Mouse (Mus musculus) limb, embryonic 12.5 days (tissue): Measurements from ENCODE around the gene Igsf21. TPM values are rescaled to one million over a fixed set of nuclear protein-coding genes. Genes with fewer than 3 reads are reported as not detected.

ENCODE experiments used
- ATAC-seq: fragments of 200-750 bp; cut with Nextera tagmentation; 2 replicates; pipeline ENCODE4 v1.8.0; 2017; ENCODE audit warnings: low read depth, moderate TSS enrichment; ENCODE audit not compliant: insufficient number of reproducible peaks, insufficient read depth, low FRiP score, low TSS enrichment
- H3K27ac ChIP-seq: fragments of 300-500 bp; sonication (generic); 2 replicates; pipeline ENCODE4 v1.5.1; 2016; ENCODE audit warnings: mild to moderate bottlenecking, moderate library complexity
- H3K27me3 ChIP-seq: fragments of 300-500 bp; sonication (generic); 2 replicates; pipeline ENCODE4 v1.6.1; 2016; ENCODE audit warnings: mild to moderate bottlenecking, moderate library complexity
- H3K36me3 ChIP-seq: fragments of 300-500 bp; sonication (generic); 2 replicates; pipeline ENCODE4 v1.6.1; 2016; ENCODE audit warnings: mild to moderate bottlenecking, moderate library complexity
- H3K4me1 ChIP-seq: fragments of 300-500 bp; sonication (generic); replicated peaks from 2 replicates; pipeline ENCODE4 v1.6.1; 2016
- H3K4me2 ChIP-seq: fragments of 300-500 bp; sonication (generic); 2 replicates; pipeline ENCODE4 v1.6.1; 2016; ENCODE audit warnings: mild to moderate bottlenecking, moderate library complexity
- H3K4me3 ChIP-seq: fragments of 300-500 bp; sonication (generic); replicated peaks from 2 replicates; pipeline ENCODE4 v1.5.1; 2016; ENCODE audit warnings: mild to moderate bottlenecking
- H3K9ac ChIP-seq: fragments of 300-500 bp; sonication (generic); replicated peaks from 2 replicates; pipeline ENCODE4 v1.6.1; 2016; ENCODE audit warnings: mild to moderate bottlenecking, moderate library complexity
- H3K9me3 ChIP-seq: fragments of 300-500 bp; sonication (generic); 2 replicates; pipeline ENCODE4 v1.6.1; 2016; ENCODE audit warnings: mild to moderate bottlenecking, moderate library complexity
- WGBS: fragments of 180-500 bp; shearing (Covaris S2); methylation state at CpG from one replicate; pipeline ENCODE4 v1.1.7; 2016; 5-methylcytosine and 5-hydroxymethylcytosine counted together
- polyA plus RNA-seq: library from polyadenylated mRNA; unstranded; fragments of >200 nt; fragmentation: Nextera tagmentation; extraction: Ambion mirVana; gene quantifications from 2 replicates; pipeline ENCODE4 v1.2.1, GENCODE M21; 2016

The Igsf21 gene
- polyA plus RNA-seq, 1 experiment from 2014 or later, result not detected

DNA sequence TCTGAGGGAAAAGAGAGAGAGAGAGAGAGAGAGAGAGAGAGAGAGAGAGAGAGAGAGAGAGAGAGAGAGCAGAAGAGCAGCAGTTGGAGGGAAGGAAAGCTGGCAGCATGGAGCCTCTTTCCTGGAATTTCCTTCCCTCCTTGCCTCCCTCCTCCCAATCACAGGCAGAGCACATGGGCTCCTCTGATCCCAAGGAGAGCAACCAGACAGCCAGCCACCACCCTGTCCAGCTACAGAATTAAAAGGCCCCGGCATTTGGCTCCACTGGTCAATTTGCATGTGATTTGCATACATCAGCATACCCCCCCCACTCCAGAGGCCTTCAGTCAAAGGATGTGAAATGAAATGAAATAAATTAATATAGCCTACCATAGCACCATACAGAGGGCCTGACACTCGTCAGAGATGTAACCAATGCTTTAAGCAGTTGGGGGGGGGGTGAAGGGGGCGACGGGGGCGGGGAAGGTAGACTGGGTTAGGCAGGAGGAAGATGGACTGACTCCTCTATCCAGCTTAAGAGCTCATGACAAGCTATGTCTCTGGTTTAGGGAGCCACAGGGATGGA is 91.6 kb downstream of the Igsf21 start:
- no peak overlapping the region for H3K27ac ChIP-seq
- H3K27me3 ChIP-seq, result peaks cover 3% of the 10 kb centered on the region; the same call in 1 of the 2 replicates
- WGBS, result 52% methylated on average over 5 of the region's 5 CpGs
- H3K4me3 ChIP-seq, result no peak overlapping the region
- H3K36me3 ChIP-seq, result no peaks in the 10 kb centered on the region
- no peaks in the 10 kb centered on the region for H3K4me1 ChIP-seq
- no peaks in the 10 kb centered on the region for H3K9me3 ChIP-seq
- H3K4me2 ChIP-seq, result no peak overlapping the region
- H3K9ac ChIP-seq, result no peak overlapping the region
- no peak for ATAC-seq

GRCm38 (mm10) chr4:140154484-140154883 is 92.1 kb downstream of the Igsf21 start:
- WGBS, result 57% methylated on average over 5 of the region's 5 CpGs
- Histone ChIP-seq H3K36me3 (no peaks in the 10 kb centered on the region), H3K4me1 (no peaks in the 10 kb centered on the region), H3K27me3 (peaks cover 3% of the 10 kb centered on the region; the same call in 1 of the 2 replicates), H3K4me3 (no peak overlapping the region), H3K9ac (no peak overlapping the region), H3K27ac (no peak overlapping the region), H3K4me2 (no peak overlapping the region), H3K9me3 (no peaks in the 10 kb centered on the region)
- ATAC-seq, result no peak

DNA sequence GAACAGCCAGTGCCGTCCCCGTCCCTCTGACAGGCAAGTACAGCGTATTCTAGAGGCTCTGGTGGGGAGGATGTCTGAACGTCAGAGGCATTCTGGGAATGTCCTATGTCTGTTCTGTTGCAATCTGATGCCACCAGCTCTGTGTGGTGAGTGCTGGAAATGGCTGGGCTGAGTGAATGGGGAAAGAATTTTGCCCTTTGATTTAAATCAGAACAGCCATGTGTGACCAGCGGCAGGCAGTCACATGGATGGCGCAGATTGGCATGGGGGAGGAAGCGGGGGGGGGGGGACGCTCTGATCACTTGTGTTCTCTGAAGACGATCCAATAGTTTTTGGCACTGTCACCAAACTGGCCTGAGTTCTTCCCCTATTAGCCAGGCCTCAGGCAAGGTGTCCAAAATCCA is 92.9 kb downstream of the Igsf21 start:
- Histone ChIP-seq H3K4me2 (no peak overlapping the region), H3K9me3 (no peaks in the 10 kb centered on the region), H3K27ac (no peak overlapping the region), H3K4me1 (no peaks in the 10 kb centered on the region), H3K36me3 (no peaks in the 10 kb centered on the region), H3K9ac (no peak overlapping the region), H3K27me3 (peaks cover 3% of the 10 kb centered on the region; the same call in 1 of the 2 replicates), H3K4me3 (no peak overlapping the region)
- ATAC-seq, result no peak
- WGBS, result 68% methylated on average over 9 of the region's 9 CpGs

DNA sequence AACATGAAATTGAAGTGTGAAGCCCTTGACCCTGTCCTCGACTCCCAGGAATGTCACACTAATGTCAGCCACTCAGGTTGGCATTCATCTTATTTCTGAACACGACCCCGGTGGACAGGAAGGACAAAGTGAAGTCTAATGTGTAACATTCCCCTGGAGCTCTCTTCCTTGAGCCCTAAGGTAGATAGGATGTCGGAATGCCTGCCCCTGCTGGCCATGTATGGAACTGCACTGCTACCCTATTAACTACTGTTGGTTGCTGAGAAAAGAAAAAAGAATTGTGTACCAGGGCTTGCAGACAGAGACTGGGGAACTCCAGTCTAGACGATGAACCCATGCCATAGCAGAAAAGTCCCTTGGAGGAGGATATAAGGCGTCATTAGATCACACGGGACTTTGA is 93.5 kb downstream of the Igsf21 start:
- peaks cover 3% of the 10 kb centered on the region; the same call in 1 of the 2 replicates for H3K27me3 ChIP-seq
- no peak overlapping the region for H3K27ac ChIP-seq
- H3K9ac ChIP-seq, result no peak overlapping the region
- no peaks in the 10 kb centered on the region for H3K36me3 ChIP-seq
- WGBS, result 34% methylated on average over 7 of the region's 7 CpGs
- no peaks in the 10 kb centered on the region for H3K9me3 ChIP-seq
- no peak overlapping the region for H3K4me2 ChIP-seq
- ATAC-seq, result no peak
- no peaks in the 10 kb centered on the region for H3K4me1 ChIP-seq
- no peak overlapping the region for H3K4me3 ChIP-seq

GRCm38 (mm10) chr4:140149706-140150105 is 96.9 kb downstream of the Igsf21 start:
- Histone ChIP-seq H3K4me3 (no peak overlapping the region), H3K27ac (no peak overlapping the region), H3K9ac (no peak overlapping the region), H3K36me3 (no peaks in the 10 kb centered on the region), H3K27me3 (peaks cover 27% of the 10 kb centered on the region; the same call in 1 of the 2 replicates), H3K4me2 (no peak overlapping the region), H3K4me1 (no peaks in the 10 kb centered on the region), H3K9me3 (no peaks in the 10 kb centered on the region)
- ATAC-seq, result no peak
- 81% methylated on average over 8 of the region's 8 CpGs for WGBS

GRCm38 (mm10) chr4:140147857-140148695 is 98.5 kb downstream of the Igsf21 start:
- 70% methylated on average over 20 of the region's 20 CpGs for WGBS
- Histone ChIP-seq H3K27me3 (peaks cover 35% of the 10 kb centered on the region; the same call in 1 of the 2 replicates), H3K4me3 (no peak overlapping the region), H3K27ac (no peak overlapping the region), H3K9me3 (peaks cover 4% of the 10 kb centered on the region; the same call in 1 of the 2 replicates), H3K4me2 (no peak overlapping the region), H3K4me1 (no peaks in the 10 kb centered on the region), H3K36me3 (no peaks in the 10 kb centered on the region), H3K9ac (no peak overlapping the region)
- ATAC-seq, result no peak

DNA sequence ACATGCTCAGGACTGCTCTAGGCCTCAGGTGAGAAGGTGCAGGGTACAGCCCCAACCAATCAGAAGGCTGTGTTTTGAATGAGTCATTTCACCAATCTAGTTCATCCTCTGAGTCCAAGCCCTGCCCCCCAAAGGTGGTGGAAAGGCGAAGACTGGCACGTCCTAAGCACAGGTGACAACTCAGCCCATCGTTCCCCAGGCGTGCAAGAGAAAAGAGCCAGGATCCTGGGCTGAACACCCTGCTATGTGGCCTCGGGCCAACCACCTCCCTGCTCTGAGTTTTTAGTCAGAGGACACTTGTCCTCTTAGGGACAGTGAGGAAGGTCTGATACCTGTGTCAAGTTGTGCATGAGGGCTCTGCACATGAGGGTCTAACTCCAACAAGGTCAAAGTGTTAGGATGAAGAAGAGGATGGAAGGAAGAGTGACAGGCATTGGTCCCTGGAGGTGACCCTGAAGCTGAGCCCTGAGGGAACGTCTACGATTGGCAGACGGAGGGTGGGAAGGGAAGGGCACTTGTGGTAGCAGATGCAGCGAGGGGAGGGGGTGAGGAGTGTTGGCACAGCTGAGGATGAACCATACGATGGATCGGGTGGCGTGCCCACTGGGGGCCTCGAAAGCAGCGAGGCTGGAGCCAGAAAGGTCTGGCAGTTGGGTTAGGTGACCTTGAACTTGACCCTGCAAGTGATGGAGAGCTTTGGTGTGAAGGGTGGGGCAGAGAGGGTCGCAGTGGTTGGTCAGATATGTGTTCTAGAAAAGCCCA is 99.3 kb downstream of the Igsf21 start:
- Histone ChIP-seq H3K9me3 (peaks cover 7% of the 10 kb centered on the region; the same call in 1 of the 2 replicates), H3K9ac (no peak overlapping the region), H3K4me2 (no peak overlapping the region), H3K4me3 (no peak overlapping the region), H3K27me3 (peaks cover 35% of the 10 kb centered on the region; the same call in 1 of the 2 replicates), H3K4me1 (no peaks in the 10 kb centered on the region), H3K27ac (no peak overlapping the region), H3K36me3 (no peaks in the 10 kb centered on the region)
- WGBS, result 82% methylated on average over 15 of the region's 15 CpGs
- no peak for ATAC-seq

GRCm38 (mm10) chr4:140143884-140144525 is 102.6 kb downstream of the Igsf21 start:
- Histone ChIP-seq H3K36me3 (no peaks in the 10 kb centered on the region), H3K4me3 (no peak overlapping the region), H3K4me2 (no peak overlapping the region), H3K27ac (no peak overlapping the region), H3K9me3 (peaks cover 7% of the 10 kb centered on the region; the same call in 1 of the 2 replicates), H3K9ac (no peak overlapping the region), H3K27me3 (peaks cover 41% of the 10 kb centered on the region; the same call in 1 of the 2 replicates), H3K4me1 (peaks cover 6% of the 10 kb centered on the region; the same call in 1 of the 2 replicates)
- no peak for ATAC-seq
- 84% methylated on average over 10 of the region's 10 CpGs for WGBS

DNA sequence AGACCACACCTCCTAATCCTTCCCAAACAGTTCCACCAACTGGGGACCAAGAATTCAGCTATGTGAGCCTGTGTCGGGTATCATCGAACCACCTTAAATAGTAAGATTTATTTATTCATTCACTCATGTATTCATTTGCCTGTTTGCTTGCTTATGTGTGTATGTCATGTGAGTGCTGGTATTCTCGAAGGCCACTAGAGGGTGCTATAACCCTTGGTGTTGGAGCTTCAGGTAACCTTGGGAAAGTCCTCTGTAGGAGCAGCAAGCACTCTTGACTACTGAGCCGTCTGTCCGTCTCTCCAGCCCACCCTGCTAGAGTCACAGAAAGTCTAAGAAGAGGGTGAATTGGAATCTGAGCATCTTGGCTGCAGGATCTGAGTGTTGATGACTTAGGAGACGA is 103.4 kb downstream of the Igsf21 start:
- Histone ChIP-seq H3K9ac (no peak overlapping the region), H3K4me2 (no peak overlapping the region), H3K4me1 (peaks cover 10% of the 10 kb centered on the region), H3K27ac (no peak overlapping the region), H3K27me3 (peaks cover 45% of the 10 kb centered on the region; the same call in 1 of the 2 replicates), H3K4me3 (no peak overlapping the region), H3K9me3 (peaks cover 7% of the 10 kb centered on the region; the same call in 1 of the 2 replicates), H3K36me3 (no peaks in the 10 kb centered on the region)
- ATAC-seq, result no peak
- WGBS, result 89% methylated on average over 6 of the region's 6 CpGs

GRCm38 (mm10) chr4:140140485-140140884 is 106.1 kb downstream of the Igsf21 start:
- peaks cover 18% of the 10 kb centered on the region; the same call in 1 of the 2 replicates for H3K9me3 ChIP-seq
- no peak overlapping the region for H3K4me2 ChIP-seq
- peaks cover 10% of the 10 kb centered on the region for H3K4me1 ChIP-seq
- H3K36me3 ChIP-seq, result no peaks in the 10 kb centered on the region
- WGBS, result 66% methylated on average over 9 of the region's 9 CpGs
- H3K4me3 ChIP-seq, result no peak overlapping the region
- no peak for ATAC-seq
- peaks cover 29% of the 10 kb centered on the region for H3K27me3 ChIP-seq
- H3K27ac ChIP-seq, result no peak overlapping the region
- no peak overlapping the region for H3K9ac ChIP-seq
